Mouse (Mus musculus) G1E (cell line): Measurements from ENCODE around the gene Auts2.

Source experiments
- CTCF ChIP-seq: IDR thresholded peaks from 2 replicates; pipeline ENCODE4 v1.5.1; 2012; ENCODE audit warnings: low read depth, low read length, inconsistent platforms, mixed read lengths
- TAL1 ChIP-seq: conservative IDR thresholded peaks from 2 replicates; pipeline ENCODE4 v1.6.1; 2012; ENCODE audit warnings: low read depth, low read length, inconsistent platforms, mixed read lengths

GRCm38 (mm10) chr5:132200595-132200994, 342.5 kb downstream of the Auts2 start:
- TF ChIP-seq CTCF (no peak), TAL1 (no peak)
